Mouse (Mus musculus): Measurements from ENCODE around the gene Atp5l.

- no peak for TF ChIP-seq POLR2A (IDR thresholded peaks at IDR 0.05; ENCODE audit: insufficient read depth, low read length)
- no peak for TF ChIP-seq CTCF (IDR thresholded peaks at IDR 0.05; ENCODE audit: low read depth, low read length)
- TF ChIP-seq EP300 (IDR thresholded peaks at IDR 0.05; ENCODE audit: insufficient read depth, low read depth, low read length) = no peak
Observed at GRCm38 (mm10) chr9:44882981-44883569, 37.5 kb downstream of the Atp5l start.

Measured in ES-Bruce4 (cell line).